ENCODE assay signal across 10 mouse cellular contexts in genomic region chr14:61696290-61696842, GRCm38 (mm10).
"Had no signal": no experiment of that assay in that cellular context is flagged by ENCODE, and none has a peak within 500 bp of the region (broad histone marks: within the 10 kb centered on the region; RNA-seq: fewer than 3 reads in every experiment).

No protein-coding gene starts in this region.

- H3K9ac ChIP-seq: liver, embryonic 13.5 days; midbrain, embryonic 13.5 days; neural tube, embryonic 12.5 days; stomach, embryonic 15.5 days had no signal

- H3K9me3 ChIP-seq: limb, embryonic 10.5 days; liver, embryonic 13.5 days; midbrain, embryonic 13.5 days; neural tube, embryonic 12.5 days; stomach, embryonic 15.5 days had no signal

- ATAC-seq: midbrain, embryonic 13.5 days had no signal

- H3K27ac ChIP-seq: left cerebral cortex, adult 2 months; limb, embryonic 10.5 days; liver, embryonic 13.5 days; midbrain, embryonic 13.5 days; neural tube, embryonic 12.5 days; stomach, embryonic 15.5 days had no signal

- H3K4me2 ChIP-seq: liver, embryonic 13.5 days; midbrain, embryonic 13.5 days; neural tube, embryonic 12.5 days; stomach, embryonic 15.5 days had no signal

- H3K36me3 ChIP-seq: limb, embryonic 10.5 days; liver, embryonic 13.5 days; midbrain, embryonic 13.5 days; neural tube, embryonic 12.5 days; stomach, embryonic 15.5 days had no signal

- H3K4me1 ChIP-seq: liver, embryonic 13.5 days; neural tube, embryonic 12.5 days; stomach, embryonic 15.5 days had no signal

- H3K4me3 ChIP-seq: left cerebral cortex, adult 2 months; limb, embryonic 10.5 days; liver, embryonic 13.5 days; midbrain, embryonic 13.5 days; neural tube, embryonic 12.5 days; stomach, embryonic 15.5 days had no signal

- DNase-seq: kidney, adult 8-10 months; kidney, postnatal 25 days; liver, embryonic 13.5 days; lung, postnatal 36 days; right cerebral cortex, postnatal 14 days had no signal
